Mouse (Mus musculus) spleen, postnatal 14 days (tissue): ENCODE results near the gene Tmem26.

Experiments used
- DNase-seq, 2 experiments: peaks; one replicate each; pipeline ENCODE4 v3.0.0; 2021 to 2022; ENCODE audit warnings: low spot score in 2 of 2

Tmem26 gene

DNA sequence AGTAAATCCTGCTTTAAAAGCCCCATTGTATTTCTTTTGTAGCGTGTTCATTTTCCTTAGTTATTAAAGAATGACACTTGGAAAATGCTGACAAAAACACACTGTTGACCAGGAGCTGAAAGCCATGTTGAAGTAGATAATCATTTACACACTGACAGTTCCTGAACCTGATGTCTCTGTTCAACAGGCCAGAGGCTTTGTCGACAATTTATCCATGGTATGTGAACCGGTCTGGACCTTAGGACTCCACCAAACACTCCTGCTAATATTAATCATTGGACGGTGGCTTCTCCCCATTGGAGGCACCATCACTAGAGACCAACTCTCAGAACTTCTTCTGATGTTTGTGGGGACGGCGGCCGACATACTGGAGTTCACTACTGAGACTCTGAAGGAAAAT, 27.5 kb downstream of the Tmem26 start:
- DNase-seq = no peak

DNA sequence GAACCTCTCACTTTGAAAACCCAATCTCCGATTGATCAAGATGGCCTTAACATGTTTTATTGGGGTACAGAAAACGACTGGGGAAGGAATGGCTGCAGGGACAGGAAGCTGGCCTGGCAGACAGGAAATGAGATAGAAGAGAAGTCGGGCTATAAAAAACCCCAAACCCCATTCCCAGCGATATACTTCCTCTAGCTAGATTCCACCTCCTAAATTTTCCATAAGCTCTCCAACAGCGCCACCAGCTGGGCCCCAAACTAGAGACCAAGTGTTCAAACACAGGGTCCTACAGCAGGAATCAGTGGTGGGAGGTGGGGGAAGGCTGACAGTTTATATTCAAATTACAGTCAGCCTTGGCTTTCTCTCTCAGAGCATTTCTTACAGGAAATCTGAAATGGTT, 35.8 kb downstream of the Tmem26 start:
- DNase-seq = no peak

DNA sequence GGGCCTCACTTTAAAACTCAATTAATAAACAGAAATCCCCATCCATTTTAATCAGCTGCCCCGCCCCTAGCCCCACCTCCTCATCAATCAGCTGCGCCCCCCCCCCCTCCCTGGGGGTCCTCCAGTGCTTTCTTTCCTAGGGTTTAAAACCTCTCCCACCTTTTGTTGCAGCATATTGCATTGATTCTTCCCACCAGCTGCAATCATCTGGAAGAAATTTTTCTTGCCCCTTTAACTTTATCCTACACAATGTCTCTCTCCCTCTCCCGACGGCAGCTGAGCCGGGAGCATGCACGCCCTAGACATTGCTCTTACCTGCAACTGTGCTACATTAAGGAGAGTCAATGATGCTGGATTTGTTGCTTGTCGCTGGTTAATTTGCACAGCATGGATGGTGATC, 36.3 kb downstream of the Tmem26 start:
- DNase-seq = no peak

DNA sequence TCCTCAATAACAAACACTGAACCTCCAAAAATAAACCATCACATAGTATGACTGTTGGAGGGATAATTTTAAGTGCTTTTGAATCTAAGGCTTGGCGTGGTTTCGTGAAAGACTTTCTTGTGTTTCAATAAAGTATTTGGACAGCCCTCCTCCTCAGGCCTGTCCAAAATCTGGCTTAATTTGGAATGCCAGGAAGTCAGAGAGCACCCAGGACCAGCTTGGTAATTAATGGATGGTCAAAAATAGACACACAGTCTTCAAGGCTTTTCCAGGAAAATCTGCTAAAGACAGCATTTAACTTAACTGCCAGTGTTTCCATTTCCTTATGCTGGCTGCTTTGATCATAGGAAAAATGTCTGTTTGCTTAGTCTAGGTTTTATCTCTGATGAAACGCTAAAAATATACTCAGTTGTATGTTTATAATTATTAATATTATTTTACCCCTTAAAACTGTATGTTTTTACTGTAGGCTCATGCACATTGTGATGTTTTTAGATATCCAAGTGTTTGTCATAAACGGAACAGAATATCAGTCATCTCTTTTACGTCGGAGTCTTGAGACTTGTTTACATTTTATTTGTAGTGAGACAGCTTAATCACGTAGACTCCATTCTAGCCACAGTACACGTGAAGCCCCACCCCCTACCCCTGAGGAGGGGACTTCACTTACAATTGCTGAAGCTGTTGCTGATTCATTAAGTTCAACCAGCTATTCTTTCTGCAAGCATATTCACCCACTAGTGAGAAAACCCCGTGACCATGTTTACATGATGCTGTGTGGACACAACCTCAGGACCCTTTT, 57.8 kb downstream of the Tmem26 start:
- DNase-seq = no peak

DNA sequence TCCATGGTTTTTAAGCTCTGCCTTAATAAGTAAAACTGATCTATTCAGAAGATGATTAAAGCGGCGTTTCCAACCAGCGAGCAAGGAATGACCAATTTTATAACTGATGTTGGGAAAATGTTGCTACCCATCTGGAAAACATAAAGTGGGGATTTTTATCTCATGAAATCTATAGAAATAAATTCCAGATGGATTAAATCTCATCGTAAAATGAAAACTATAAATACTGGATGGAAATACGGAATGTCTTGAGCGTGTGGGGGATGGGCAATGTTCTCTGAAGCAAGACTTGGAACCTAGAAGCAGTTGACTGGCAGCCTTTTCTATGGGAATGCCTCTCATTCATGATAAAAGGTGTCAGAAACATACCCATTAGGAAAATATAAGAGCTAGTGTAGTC, 59.3 kb downstream of the Tmem26 start:
- no peak for DNase-seq

DNA sequence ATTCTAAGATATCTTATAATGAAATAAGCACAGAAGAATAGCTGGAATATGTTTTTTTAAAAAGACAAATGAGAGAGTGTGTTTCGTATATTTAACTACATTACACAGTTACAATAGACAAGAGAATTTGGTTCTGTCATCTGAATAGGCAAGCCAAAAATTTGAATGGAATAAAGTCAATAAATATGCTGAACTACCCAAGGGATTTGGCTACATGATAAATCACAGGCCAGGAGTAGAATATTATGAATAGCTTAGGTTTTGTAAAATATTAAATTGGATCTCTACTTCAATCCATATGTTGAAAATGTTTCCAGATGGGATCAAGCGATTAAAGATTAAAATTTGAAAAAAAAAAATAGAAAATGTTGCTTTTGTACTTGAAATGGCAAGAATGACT, 60.4 kb downstream of the Tmem26 start:
- no peak for DNase-seq

DNA sequence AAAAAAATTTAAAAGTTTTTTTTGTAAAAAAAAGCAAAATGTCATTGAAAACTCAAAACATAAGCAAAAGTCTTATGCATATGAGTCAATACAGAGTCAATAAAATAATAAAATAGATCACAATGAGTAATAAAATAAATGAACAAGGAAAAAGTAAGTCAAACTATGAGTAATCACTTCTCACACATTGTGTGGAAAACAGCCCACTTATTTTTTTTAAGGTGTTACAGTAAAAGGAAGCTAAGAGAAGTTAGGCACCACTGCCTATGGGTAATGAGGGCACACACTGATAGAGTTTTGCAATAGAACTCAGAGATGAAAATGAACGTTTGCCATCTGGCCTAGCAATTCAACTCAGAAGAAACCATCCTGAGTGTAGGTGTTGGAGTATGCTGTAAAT, 61.0 kb downstream of the Tmem26 start:
- DNase-seq = no peak

DNA sequence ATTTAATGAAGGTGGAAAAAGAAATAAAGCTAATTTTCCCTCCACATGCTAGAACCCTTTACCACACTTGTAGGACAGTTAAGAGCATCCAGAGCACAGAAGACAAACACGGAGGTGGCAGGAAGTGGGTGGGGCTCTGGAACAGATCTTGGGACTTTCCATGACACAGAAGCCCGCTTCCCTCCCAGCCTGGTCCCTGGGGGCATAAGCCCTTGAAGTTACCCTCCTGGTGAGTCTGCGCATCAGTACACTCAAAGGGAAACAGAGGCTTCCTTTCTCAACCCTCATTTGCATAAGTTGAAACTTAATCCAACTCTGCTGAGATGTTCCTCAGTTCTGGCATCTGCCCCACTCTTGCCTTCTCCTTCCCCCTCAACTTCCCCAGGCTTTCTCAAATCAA, 72.0 kb downstream of the Tmem26 start:
- peak in 1 of 2 experiments; percentile 1 for DNase-seq

DNA sequence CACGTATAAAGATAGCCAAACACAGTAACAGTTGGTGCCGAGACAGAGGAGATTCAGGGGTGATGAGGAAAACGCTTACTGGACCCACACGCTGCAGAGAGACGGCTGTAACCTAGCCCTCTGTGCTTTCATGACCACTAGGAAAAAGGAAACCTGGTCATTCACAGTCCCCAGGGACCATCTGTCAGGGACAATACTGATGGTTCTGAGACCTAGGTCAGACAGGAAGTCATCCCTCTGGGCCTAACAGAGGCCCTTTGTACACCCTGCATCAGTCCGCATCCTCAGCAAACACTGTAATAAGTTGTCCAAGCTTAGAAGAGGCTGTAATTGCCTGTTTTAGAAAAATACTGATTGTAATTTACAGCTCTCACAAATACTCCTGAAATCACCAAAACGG, 76.4 kb downstream of the Tmem26 start:
- DNase-seq = no peak

DNA sequence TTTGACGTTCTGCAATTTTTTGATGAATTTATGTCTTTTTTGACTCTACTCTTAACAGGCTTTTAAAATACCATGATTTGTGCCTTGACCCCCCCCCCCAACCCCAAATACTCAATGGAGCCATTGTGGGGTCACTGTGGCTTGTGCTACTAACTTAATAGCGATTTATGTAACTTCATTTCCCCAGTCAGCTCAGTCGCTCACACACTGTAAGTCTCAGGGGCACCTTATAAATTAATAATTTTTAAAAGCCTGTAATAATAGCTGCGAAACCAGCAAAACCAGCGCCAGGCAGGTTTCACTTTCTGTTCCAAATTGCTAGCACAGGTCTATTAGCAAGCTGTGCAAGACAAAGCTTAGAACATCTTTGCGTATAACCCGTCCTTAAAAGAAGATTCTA, 76.9 kb downstream of the Tmem26 start:
- no peak for DNase-seq

DNA sequence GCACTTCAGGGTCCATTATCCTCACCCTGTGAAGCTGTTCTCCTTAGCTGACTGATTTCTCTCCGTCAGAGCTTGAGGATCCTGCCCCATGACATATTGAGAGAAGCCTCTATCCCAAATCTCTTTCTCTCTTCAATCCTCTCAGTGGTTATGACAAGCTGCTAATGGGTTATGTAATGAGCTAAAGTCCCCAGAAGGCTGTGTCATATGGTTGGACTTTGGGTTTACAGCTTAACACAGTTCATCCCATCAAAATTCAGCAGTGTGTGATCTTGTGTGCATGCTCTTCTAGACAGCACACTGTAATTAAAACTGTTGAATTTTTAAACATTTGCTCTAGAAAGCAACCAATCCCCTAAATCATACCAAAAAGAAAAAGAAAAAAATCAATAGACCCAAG, 82.9 kb downstream of the Tmem26 start:
- no peak for DNase-seq

DNA sequence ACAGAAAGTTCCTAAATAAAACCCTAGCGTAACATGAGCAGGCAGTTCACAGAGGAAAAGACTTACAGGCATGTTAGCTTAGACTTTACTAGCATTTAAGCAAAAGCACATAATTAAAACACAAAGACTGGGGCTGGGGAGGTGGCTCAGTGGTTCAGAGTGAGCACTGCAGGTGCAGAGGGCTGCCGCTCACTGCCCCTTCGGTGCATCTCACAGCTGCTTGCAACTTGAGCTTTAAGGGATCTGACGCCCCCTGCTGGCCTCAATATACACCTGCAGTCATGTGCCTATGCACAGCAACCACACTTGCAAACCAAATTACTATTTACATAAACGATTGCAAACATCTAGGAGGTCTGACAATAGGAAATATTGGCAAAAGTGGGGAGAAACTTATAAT, 87.5 kb downstream of the Tmem26 start:
- DNase-seq = no peak

DNA sequence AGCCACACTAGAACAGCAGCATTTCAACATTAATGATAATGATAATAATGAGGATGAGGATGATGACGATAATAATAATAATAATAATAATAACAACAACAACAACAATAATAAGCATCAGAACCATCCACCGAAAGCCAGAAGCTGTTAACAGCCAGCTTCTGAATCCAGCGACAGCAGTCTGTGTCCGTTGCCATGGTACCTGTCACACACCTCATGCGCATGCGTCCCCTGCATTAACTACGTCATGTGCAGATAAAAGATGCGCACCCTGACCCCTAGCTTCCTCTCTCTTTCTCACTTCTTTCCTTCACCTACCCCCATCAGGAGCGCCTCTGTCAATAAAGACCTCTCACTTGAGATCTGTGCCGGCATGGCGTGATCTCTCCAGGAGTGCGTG, 89.3 kb downstream of the Tmem26 start:
- DNase-seq = no peak

DNA sequence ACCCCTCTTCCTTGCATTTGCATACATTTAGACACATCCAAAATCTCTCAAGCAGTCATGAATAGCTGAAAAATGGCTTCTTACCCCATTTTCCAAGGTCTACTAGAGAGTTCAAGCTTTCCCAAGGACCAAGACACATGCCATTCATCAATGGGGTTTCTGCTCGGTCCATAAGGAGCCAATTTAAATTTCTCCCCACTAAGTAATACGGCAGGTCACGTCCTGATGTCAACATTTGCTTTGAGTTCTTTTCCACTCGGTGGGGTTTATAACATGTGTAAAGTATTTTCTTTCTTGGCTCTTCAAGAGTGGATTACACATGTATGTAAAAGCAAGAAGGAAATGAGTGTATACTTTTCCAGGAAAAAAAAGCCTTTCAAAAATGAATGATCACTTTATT, 93.8 kb downstream of the Tmem26 start:
- DNase-seq = no peak

DNA sequence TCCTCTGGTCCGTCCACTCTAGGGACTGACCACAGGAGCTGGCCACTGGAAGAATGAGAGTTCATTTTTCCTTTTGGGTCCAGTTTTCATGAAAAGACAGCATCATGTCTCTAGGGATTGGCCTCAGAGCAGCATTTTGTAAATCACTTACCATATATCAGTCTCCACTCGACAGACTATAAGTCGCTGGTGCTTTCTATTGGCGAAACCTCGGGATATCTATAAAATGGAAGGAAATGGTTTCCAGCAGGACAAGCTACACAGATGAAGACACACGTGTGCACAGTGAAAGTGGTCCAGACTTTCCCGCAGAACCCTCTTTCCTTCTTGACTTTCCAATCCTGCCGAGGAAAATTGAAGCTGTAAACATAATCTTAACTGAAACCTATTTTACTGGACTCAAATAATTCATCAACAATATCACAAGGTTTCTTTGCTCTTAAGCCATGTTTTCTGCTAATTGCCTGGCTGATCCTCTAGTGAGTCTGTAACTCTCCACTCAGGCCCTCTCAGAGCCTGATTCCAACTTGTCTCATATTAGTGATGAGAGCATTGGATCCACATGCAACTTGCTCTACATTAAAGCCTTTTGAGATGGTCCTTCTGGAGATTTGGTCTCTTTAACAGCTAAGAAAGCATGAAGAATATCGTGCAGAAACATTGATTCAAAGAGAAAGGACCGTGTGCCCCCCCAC, 94.8 kb downstream of the Tmem26 start:
- no peak for DNase-seq

DNA sequence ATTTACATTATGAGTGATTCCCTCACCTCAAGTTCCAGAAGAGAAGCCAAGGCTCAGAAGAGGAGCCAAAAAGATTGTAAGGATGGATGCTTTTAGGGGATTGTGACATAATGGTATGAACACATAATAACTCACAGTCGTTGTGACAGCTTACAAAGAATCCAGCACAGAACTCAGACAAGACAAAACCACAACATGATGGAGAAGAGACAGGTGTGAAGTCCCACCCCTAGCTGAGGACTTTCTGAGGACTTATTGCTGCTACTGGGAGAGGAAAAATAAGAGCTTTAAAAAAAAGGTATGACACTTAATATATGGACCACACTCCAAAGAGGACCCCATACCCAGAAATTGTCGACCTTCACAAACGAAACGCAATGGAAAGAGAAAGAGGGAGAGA, 101.1 kb downstream of the Tmem26 start:
- DNase-seq = no peak
